Mouse (Mus musculus): ENCODE data around the gene Smarcd3. TPM values are rescaled to one million over a fixed set of nuclear protein-coding genes. Genes with fewer than 3 reads are reported as not detected.
"Not testable (repeated sequence)": the region's sequence is repeated elsewhere in the genome, so short reads cannot be mapped to it uniquely, and the experiment has no call there.

Smarcd3 gene
- polyA plus RNA-seq, 1 experiment from 2014 or later = 44.2 TPM

GRCm38 (mm10) chr5:24577183-24577929 lies 46.9 kb downstream of the Smarcd3 start, which contains the start of gene Abcf2:
Gene Abcf2 (minus strand): TSS chr5:24577467.
- under 1% methylated on average over 48 of the region's 48 CpGs for WGBS
- H3K36me3 ChIP-seq (ENCODE audit: control insufficient read depth, insufficient read depth, low read length) = peaks cover 21% of the 10 kb centered on the region
- peak within 1 kb of the TSS; percentile 74 for H3K9ac ChIP-seq (ENCODE audit: low read length)
- peak within 1 kb of the TSS; percentile 68 for H3K4me2 ChIP-seq (ENCODE audit: low read depth, severe bottlenecking)
- peak; percentile 96 for ATAC-seq (ENCODE audit: insufficient number of reproducible peaks, low FRiP score, low TSS enrichment, low read depth)
- H3K27me3 ChIP-seq (ENCODE audit: control insufficient read depth, insufficient read depth, low read length) = no peaks in the 10 kb centered on the region
- peak within 1 kb of the TSS; percentile 87 for H3K4me3 ChIP-seq (ENCODE audit: low read depth, low read length)
- H3K4me1 ChIP-seq (ENCODE audit: control insufficient read depth, insufficient read depth, low read length) = peaks cover 6% of the 10 kb centered on the region; the same call in 1 of the 2 replicates
- peak; percentile 100 for DNase-seq (ENCODE audit: low spot score)
- H3K27ac ChIP-seq (replicated peaks; ENCODE audit: low read depth, low read length) = peak within 1 kb of the TSS; percentile 55; the same call in 1 of the 2 replicates
- H3K9me3 ChIP-seq (ENCODE audit: control insufficient read depth, low read length) = no peaks in the 10 kb centered on the region

GRCm38 (mm10) chr5:24576801-24577182 lies 47.4 kb downstream of the Smarcd3 start:
- Histone ChIP-seq H3K9ac (ENCODE audit: low read length) (peak overlapping the region; percentile 74), H3K27ac (replicated peaks; ENCODE audit: low read depth, low read length) (peak overlapping the region; percentile 55; the same call in 1 of the 2 replicates), H3K4me3 (ENCODE audit: low read depth, low read length) (peak overlapping the region; percentile 87), H3K4me1 (ENCODE audit: control insufficient read depth, insufficient read depth, low read length) (peaks cover 6% of the 10 kb centered on the region; the same call in 1 of the 2 replicates), H3K9me3 (ENCODE audit: control insufficient read depth, low read length) (no peaks in the 10 kb centered on the region), H3K27me3 (ENCODE audit: control insufficient read depth, insufficient read depth, low read length) (no peaks in the 10 kb centered on the region), H3K36me3 (ENCODE audit: control insufficient read depth, insufficient read depth, low read length) (peaks cover 24% of the 10 kb centered on the region), H3K4me2 (ENCODE audit: low read depth, severe bottlenecking) (peak overlapping the region; percentile 68)
- DNase-seq (ENCODE audit: low spot score) (no peak), ATAC-seq (ENCODE audit: insufficient number of reproducible peaks, low FRiP score, low TSS enrichment, low read depth) (no peak)
- under 1% methylated on average over 32 of the region's 32 CpGs for WGBS

GRCm38 (mm10) chr5:24575948-24576347 lies 48.3 kb downstream of the Smarcd3 start:
- DNase-seq (ENCODE audit: low spot score) (no peak), ATAC-seq (ENCODE audit: insufficient number of reproducible peaks, low FRiP score, low TSS enrichment, low read depth) (no peak)
- peak overlapping the region; percentile 68 for H3K4me2 ChIP-seq (ENCODE audit: low read depth, severe bottlenecking)
- 93% methylated on average over 1 of the region's 1 CpGs for WGBS
- H3K27me3 ChIP-seq (ENCODE audit: control insufficient read depth, insufficient read depth, low read length) = no peaks in the 10 kb centered on the region
- H3K4me3 ChIP-seq (ENCODE audit: low read depth, low read length) = no peak overlapping the region; the same call in 1 of the 2 replicates
- no peaks in the 10 kb centered on the region for H3K9me3 ChIP-seq (ENCODE audit: control insufficient read depth, low read length)
- H3K36me3 ChIP-seq (ENCODE audit: control insufficient read depth, insufficient read depth, low read length) = peaks cover 27% of the 10 kb centered on the region
- peaks cover 6% of the 10 kb centered on the region; the same call in 1 of the 2 replicates for H3K4me1 ChIP-seq (ENCODE audit: control insufficient read depth, insufficient read depth, low read length)
- no peak overlapping the region for H3K9ac ChIP-seq (ENCODE audit: low read length)
- no peak overlapping the region for H3K27ac ChIP-seq (replicated peaks; ENCODE audit: low read depth, low read length)

- H3K27ac ChIP-seq (replicated peaks; ENCODE audit: low read depth, low read length) = no peak within 1 kb of the TSS
- H3K9ac ChIP-seq (ENCODE audit: low read length) = no peak within 1 kb of the TSS
- no peaks in the 10 kb centered on the region for H3K36me3 ChIP-seq (ENCODE audit: control insufficient read depth, insufficient read depth, low read length)
- no peaks in the 10 kb centered on the region for H3K27me3 ChIP-seq (ENCODE audit: control insufficient read depth, insufficient read depth, low read length)
- DNase-seq (ENCODE audit: low spot score) (no peak), ATAC-seq (ENCODE audit: insufficient number of reproducible peaks, low FRiP score, low TSS enrichment, low read depth) (no peak)
- 80% methylated on average over 2 of the region's 2 CpGs for WGBS
- no peak within 1 kb of the TSS for H3K4me2 ChIP-seq (ENCODE audit: low read depth, severe bottlenecking)
- H3K9me3 ChIP-seq (ENCODE audit: control insufficient read depth, low read length) = no peaks in the 10 kb centered on the region
- H3K4me3 ChIP-seq (ENCODE audit: low read depth, low read length) = no peak within 1 kb of the TSS
- peaks cover 7% of the 10 kb centered on the region; the same call in 1 of the 2 replicates for H3K4me1 ChIP-seq (ENCODE audit: control insufficient read depth, insufficient read depth, low read length)
Measured at GRCm38 (mm10) chr5:24556709-24557108, 67.5 kb downstream of the Smarcd3 start, which contains the start of gene 4931409K22Rik. Gene 4931409K22Rik (minus strand): TSS chr5:24556809.

- not testable (repeated sequence) for H3K27ac ChIP-seq (replicated peaks; ENCODE audit: low read depth, low read length); DNase-seq (ENCODE audit: low spot score); H3K9me3 ChIP-seq (ENCODE audit: control insufficient read depth, low read length); ATAC-seq (ENCODE audit: insufficient number of reproducible peaks, low FRiP score, low TSS enrichment, low read depth); H3K9ac ChIP-seq (ENCODE audit: low read length); H3K4me2 ChIP-seq (ENCODE audit: low read depth, severe bottlenecking); H3K36me3 ChIP-seq (ENCODE audit: control insufficient read depth, insufficient read depth, low read length); H3K4me1 ChIP-seq (ENCODE audit: control insufficient read depth, insufficient read depth, low read length); H3K27me3 ChIP-seq (ENCODE audit: control insufficient read depth, insufficient read depth, low read length); H3K4me3 ChIP-seq (ENCODE audit: low read depth, low read length)
- 95% methylated on average over 7 of the region's 7 CpGs for WGBS
Measured at GRCm38 (mm10) chr5:24555335-24555734, 68.9 kb downstream of the Smarcd3 start.

GRCm38 (mm10) chr5:24553621-24554244 lies 70.5 kb downstream of the Smarcd3 start:
- peak; percentile 36 for DNase-seq (ENCODE audit: low spot score)
- Histone ChIP-seq H3K4me1 (ENCODE audit: control insufficient read depth, insufficient read depth, low read length) (peaks cover 10% of the 10 kb centered on the region), H3K9ac (ENCODE audit: low read length) (no peak overlapping the region), H3K9me3 (ENCODE audit: control insufficient read depth, low read length) (no peaks in the 10 kb centered on the region), H3K36me3 (ENCODE audit: control insufficient read depth, insufficient read depth, low read length) (no peaks in the 10 kb centered on the region), H3K4me3 (ENCODE audit: low read depth, low read length) (no peak overlapping the region), H3K4me2 (ENCODE audit: low read depth, severe bottlenecking) (no peak overlapping the region), H3K27me3 (ENCODE audit: control insufficient read depth, insufficient read depth, low read length) (peaks cover 3% of the 10 kb centered on the region), H3K27ac (replicated peaks; ENCODE audit: low read depth, low read length) (no peak overlapping the region)
- WGBS = 51% methylated on average over 5 of the region's 5 CpGs
- 0 out of 2 replicates have a peak, but pooled peaks have one; percentile 11 for ATAC-seq (ENCODE audit: insufficient number of reproducible peaks, low FRiP score, low TSS enrichment, low read depth)

- Histone ChIP-seq H3K4me1 (ENCODE audit: control insufficient read depth, insufficient read depth, low read length) (peaks cover 10% of the 10 kb centered on the region), H3K27ac (replicated peaks; ENCODE audit: low read depth, low read length) (no peak overlapping the region), H3K27me3 (ENCODE audit: control insufficient read depth, insufficient read depth, low read length) (peaks cover 3% of the 10 kb centered on the region), H3K4me3 (ENCODE audit: low read depth, low read length) (no peak overlapping the region), H3K36me3 (ENCODE audit: control insufficient read depth, insufficient read depth, low read length) (no peaks in the 10 kb centered on the region), H3K9me3 (ENCODE audit: control insufficient read depth, low read length) (no peaks in the 10 kb centered on the region), H3K9ac (ENCODE audit: low read length) (0 out of 2 replicates have a peak overlapping the region, but pooled peaks have one; percentile 8), H3K4me2 (ENCODE audit: low read depth, severe bottlenecking) (peak overlapping the region; percentile 25; the same call in 1 of the 2 replicates)
- DNase-seq (ENCODE audit: low spot score) = no peak
- no peak for ATAC-seq (ENCODE audit: insufficient number of reproducible peaks, low FRiP score, low TSS enrichment, low read depth)
- 56% methylated on average over 2 of the region's 2 CpGs for WGBS
Measured at GRCm38 (mm10) chr5:24551317-24551688, 72.9 kb downstream of the Smarcd3 start.

GRCm38 (mm10) chr5:24550598-24551316 lies 73.5 kb downstream of the Smarcd3 start:
- H3K36me3 ChIP-seq (ENCODE audit: control insufficient read depth, insufficient read depth, low read length) = no peaks in the 10 kb centered on the region
- DNase-seq (ENCODE audit: low spot score) = peak; percentile 50
- peak overlapping the region; percentile 25; the same call in 1 of the 2 replicates for H3K4me2 ChIP-seq (ENCODE audit: low read depth, severe bottlenecking)
- WGBS = 30% methylated on average over 26 of the region's 26 CpGs
- H3K27me3 ChIP-seq (ENCODE audit: control insufficient read depth, insufficient read depth, low read length) = peaks cover 3% of the 10 kb centered on the region
- no peak overlapping the region for H3K4me3 ChIP-seq (ENCODE audit: low read depth, low read length)
- peaks cover 10% of the 10 kb centered on the region for H3K4me1 ChIP-seq (ENCODE audit: control insufficient read depth, insufficient read depth, low read length)
- no peak overlapping the region for H3K27ac ChIP-seq (replicated peaks; ENCODE audit: low read depth, low read length)
- ATAC-seq (ENCODE audit: insufficient number of reproducible peaks, low FRiP score, low TSS enrichment, low read depth) = no peak
- H3K9ac ChIP-seq (ENCODE audit: low read length) = no peak overlapping the region
- no peaks in the 10 kb centered on the region for H3K9me3 ChIP-seq (ENCODE audit: control insufficient read depth, low read length)
